Mouse (Mus musculus): Measurements from ENCODE around the gene Rilp.

Rilp gene

GRCm38 (mm10) chr11:75509741-75510626, at the start of gene Rilp:
Gene Rilp (plus strand): TSS chr11:75510094.
- DNase-seq: peak; percentile 86

- peak; percentile 94 for DNase-seq
Observed at GRCm38 (mm10) chr11:75460103-75460843, 49.6 kb upstream of the Rilp start.

- DNase-seq: peak; percentile 100
Observed at GRCm38 (mm10) chr11:75460844-75461742, 48.8 kb upstream of the Rilp start, which contains the start of gene Tlcd2. Gene Tlcd2 (plus strand): TSS chr11:75461715.

- DNase-seq: no peak
Observed at GRCm38 (mm10) chr11:75461743-75462252, 48.1 kb upstream of the Rilp start.

GRCm38 (mm10) chr11:75462253-75462783, 47.6 kb upstream of the Rilp start:
- DNase-seq: peak; percentile 87

- peak; percentile 98 for DNase-seq
Observed at GRCm38 (mm10) chr11:75462865-75463336, 47.0 kb upstream of the Rilp start.

GRCm38 (mm10) chr11:75463624-75464023, 46.3 kb upstream of the Rilp start:
- no peak for DNase-seq

GRCm38 (mm10) chr11:75464417-75464816, 45.5 kb upstream of the Rilp start:
- DNase-seq: no peak

GRCm38 (mm10) chr11:75465051-75465450, 44.8 kb upstream of the Rilp start:
- DNase-seq: no peak

- DNase-seq: peak; percentile 15
Observed at GRCm38 (mm10) chr11:75466731-75467505, 43.0 kb upstream of the Rilp start.

- peak; percentile 80 for DNase-seq
Observed at GRCm38 (mm10) chr11:75467512-75468215, 42.2 kb upstream of the Rilp start.

- DNase-seq: no peak
Observed at GRCm38 (mm10) chr11:75468410-75468809, 41.5 kb upstream of the Rilp start.

GRCm38 (mm10) chr11:75469261-75469660, 40.6 kb upstream of the Rilp start:
- no peak for DNase-seq

- no peak for DNase-seq
Observed at GRCm38 (mm10) chr11:75470675-75471074, 39.2 kb upstream of the Rilp start.

GRCm38 (mm10) chr11:75472469-75473081, 37.3 kb upstream of the Rilp start:
- DNase-seq: no peak

- DNase-seq: no peak
Observed at GRCm38 (mm10) chr11:75473376-75473775, 36.5 kb upstream of the Rilp start.

- no peak for DNase-seq
Observed at GRCm38 (mm10) chr11:75486192-75486591, 23.7 kb upstream of the Rilp start.

- peak; percentile 97 for DNase-seq
Observed at GRCm38 (mm10) chr11:75486601-75487285, 23.2 kb upstream of the Rilp start, which contains the start of gene Prpf8. Gene Prpf8 (plus strand): TSS chr11:75486816.

- no peak for DNase-seq
Observed at GRCm38 (mm10) chr11:75487496-75487895, 22.4 kb upstream of the Rilp start.

All from kidney, postnatal 10 days (tissue).